Mouse (Mus musculus) lung, postnatal 0 days (tissue): ENCODE data around the gene Lamc3.

Experiments
- CTCF ChIP-seq: IDR thresholded peaks from 2 replicates; pipeline ENCODE4 v1.5.1; 2016; ENCODE audit warnings: antibody characterized with exemption, mild to moderate bottlenecking
- EP300 ChIP-seq: IDR thresholded peaks from 2 replicates; pipeline ENCODE4 v1.6.1; 2016; ENCODE audit warnings: antibody characterized with exemption, mild to moderate bottlenecking, control low read depth

GRCm38 (mm10) chr2:31880868-31881267 is 6.2 kb upstream of the Lamc3 start:
- TF ChIP-seq EP300: no peak
- TF ChIP-seq CTCF: no peak
